12 mouse cellular contexts compared by ENCODE assay signal in the genomic region with DNA sequence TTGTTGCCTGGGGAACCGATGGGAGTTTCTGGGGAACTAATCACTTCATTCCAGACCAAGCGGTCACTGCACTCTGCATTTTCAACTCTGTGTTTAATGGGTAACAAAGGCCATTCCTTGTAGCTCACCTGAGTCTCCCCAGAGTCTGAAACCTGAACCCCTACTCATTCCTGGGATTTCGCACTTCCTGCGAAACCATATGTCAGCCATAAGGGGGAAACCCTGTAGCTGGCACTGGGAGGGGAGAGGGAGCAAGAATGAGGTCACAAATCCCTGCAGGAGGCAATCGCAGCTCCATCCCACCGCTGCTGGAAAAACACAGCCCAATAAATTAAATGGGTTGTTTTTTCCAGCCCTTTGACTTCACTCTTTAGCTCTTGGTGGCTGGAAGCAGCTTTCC. TPM values are rescaled to one million over a fixed set of nuclear protein-coding genes. Genes with fewer than 3 reads are reported as not detected.
DNase-seq lines count a peak whose midpoint lies in the region; ATAC-seq and TF ChIP-seq lines count a peak whose summit lies in the region.
"Had no signal": no experiment of that assay in that cellular context is flagged by ENCODE, and none has a peak within 500 bp of the region (broad histone marks: within the 10 kb centered on the region; RNA-seq: fewer than 3 reads in every experiment).

No protein-coding gene starts in this region.

- no peak for DNase-seq in lung, adult 2 months
- peak; percentile 56 for DNase-seq in embryo, embryonic 11.5 days (ENCODE audit: low read depth, low spot score)
- no peak for DNase-seq in left cerebral cortex, postnatal 4 days
- DNase-seq in urinary bladder, postnatal 10 days (ENCODE audit: low spot score): no peak
- DNase-seq in frontal cortex, postnatal 25 days (ENCODE audit: low spot score in 2 of 2): no peak
- DNase-seq: adrenal gland, postnatal 14 days; heart, adult 2 months had no signal

- H3K27me3 ChIP-seq in lung, embryonic 15.5 days: no peaks in the 10 kb centered on the region
- no peaks in the 10 kb centered on the region for H3K27me3 ChIP-seq in kidney, embryonic 14.5 days (ENCODE audit: control insufficient read depth, insufficient read depth, low read length)
- H3K27me3 ChIP-seq in stomach, embryonic 14.5 days (ENCODE audit: control insufficient read depth, insufficient read depth, low read length): no peaks in the 10 kb centered on the region
- H3K27me3 ChIP-seq: hindbrain, embryonic 13.5 days had no signal

- no peak for ATAC-seq in lung, embryonic 15.5 days (ENCODE audit: borderline replicate concordance, extremely low read depth, low FRiP score, low TSS enrichment)
- ATAC-seq in kidney, embryonic 14.5 days (ENCODE audit: low FRiP score, low TSS enrichment): no peak
- ATAC-seq in stomach, embryonic 14.5 days (ENCODE audit: insufficient number of reproducible peaks, insufficient read depth, low FRiP score, low read depth): no peak

- no peak overlapping the region for H3K4me3 ChIP-seq in lung, embryonic 15.5 days
- no peak overlapping the region for H3K4me3 ChIP-seq in lung, adult 2 months (replicated peaks; ENCODE audit: extremely low read depth, low read depth, low read length)
- no peak overlapping the region for H3K4me3 ChIP-seq in kidney, embryonic 14.5 days (ENCODE audit: low read length)
- no peak overlapping the region for H3K4me3 ChIP-seq in stomach, embryonic 14.5 days (ENCODE audit: low read depth, low read length)
- H3K4me3 ChIP-seq: heart, adult 2 months; hindbrain, embryonic 13.5 days; midbrain, embryonic 10.5 days had no signal

- peaks cover 70% of the 10 kb centered on the region for H3K4me1 ChIP-seq in lung, embryonic 15.5 days
- H3K4me1 ChIP-seq in lung, adult 2 months (ENCODE audit: control insufficient read depth, insufficient read depth, low read length): no peaks in the 10 kb centered on the region; the same call in 1 of the 2 replicates
- H3K4me1 ChIP-seq in kidney, embryonic 14.5 days (ENCODE audit: control insufficient read depth, insufficient read depth, low read length): peaks cover 33% of the 10 kb centered on the region
- H3K4me1 ChIP-seq in stomach, embryonic 14.5 days (ENCODE audit: control insufficient read depth, insufficient read depth, low read length): peaks cover 43% of the 10 kb centered on the region
- H3K4me1 ChIP-seq: hindbrain, embryonic 13.5 days had no signal

- TF ChIP-seq POLR2A in lung, adult 2 months (IDR thresholded peaks at IDR 0.05; ENCODE audit: borderline replicate concordance, extremely low read depth, low read depth, low read length): no peak

- no peaks in the 10 kb centered on the region for H3K36me3 ChIP-seq in lung, embryonic 15.5 days
- no peaks in the 10 kb centered on the region for H3K36me3 ChIP-seq in kidney, embryonic 14.5 days (ENCODE audit: control insufficient read depth, insufficient read depth, low read length)
- H3K36me3 ChIP-seq in stomach, embryonic 14.5 days (ENCODE audit: control insufficient read depth, insufficient read depth, low read length): no peaks in the 10 kb centered on the region
- H3K36me3 ChIP-seq: hindbrain, embryonic 13.5 days; midbrain, embryonic 10.5 days had no signal

- TF ChIP-seq CTCF in lung, adult 2 months (IDR thresholded peaks at IDR 0.05; ENCODE audit: insufficient read depth, low read length): no peak

- WGBS in lung, embryonic 15.5 days: 29% methylated on average over 6 of the region's 6 CpGs
- 53% methylated on average over 6 of the region's 6 CpGs for WGBS in lung, adult 2 months
- WGBS in kidney, embryonic 14.5 days: 4% methylated on average over 6 of the region's 6 CpGs
- 16% methylated on average over 6 of the region's 6 CpGs for WGBS in stomach, embryonic 14.5 days

- H3K4me2 ChIP-seq in lung, embryonic 15.5 days: no peak overlapping the region
- no peak overlapping the region for H3K4me2 ChIP-seq in kidney, embryonic 14.5 days (replicated peaks; ENCODE audit: low read depth, low read length)
- H3K4me2 ChIP-seq in stomach, embryonic 14.5 days (replicated peaks; ENCODE audit: low read depth, low read length): no peak overlapping the region
- H3K4me2 ChIP-seq: hindbrain, embryonic 13.5 days had no signal

- intact Hi-C loops in left cerebral cortex, postnatal 4 days (cut with DNase I): no loop called here

- H3K9ac ChIP-seq in lung, embryonic 15.5 days: no peak overlapping the region
- no peak overlapping the region for H3K9ac ChIP-seq in kidney, embryonic 14.5 days (ENCODE audit: low read depth, low read length)
- H3K9ac ChIP-seq in stomach, embryonic 14.5 days (replicated peaks; ENCODE audit: low read depth, low read length): no peak overlapping the region
- H3K9ac ChIP-seq: hindbrain, embryonic 13.5 days had no signal

- no peaks in the 10 kb centered on the region for H3K9me3 ChIP-seq in lung, embryonic 15.5 days
- H3K9me3 ChIP-seq in kidney, embryonic 14.5 days (ENCODE audit: control insufficient read depth, low read length): no peaks in the 10 kb centered on the region; the same call in 1 of the 2 replicates
- H3K9me3 ChIP-seq in stomach, embryonic 14.5 days (ENCODE audit: control insufficient read depth, low read depth, low read length): no peaks in the 10 kb centered on the region
- H3K9me3 ChIP-seq: hindbrain, embryonic 13.5 days had no signal

- peak overlapping the region; percentile 62 for H3K27ac ChIP-seq in lung, embryonic 15.5 days
- H3K27ac ChIP-seq in kidney, embryonic 14.5 days (ENCODE audit: low read depth, low read length): peak overlapping the region; percentile 53; the same call in 1 of the 2 replicates
- H3K27ac ChIP-seq in stomach, embryonic 14.5 days (ENCODE audit: low read length): peak overlapping the region; percentile 58; the same call in 1 of the 2 replicates
- H3K27ac ChIP-seq: heart, adult 2 months; hindbrain, embryonic 13.5 days; midbrain, embryonic 10.5 days had no signal

RNA-seq across cellular contexts. Expression of a gene that starts 40.9 kb away (rescaled TPM):
- 167 and 169 TPM in 2 replicates for polyA plus RNA-seq in lung, embryonic 15.5 days (2015; fragmentation: Nextera tagmentation; extraction: Ambion mirVana)
- polyA plus RNA-seq in lung, adult 2 months (2012; rRNA removed): 50.4 and 64.2 TPM in 2 replicates
- 153 and 164 TPM in 2 replicates for polyA plus RNA-seq in kidney, embryonic 14.5 days (2014; fragmentation: Nextera tagmentation; extraction: Ambion mirVana)
- 157 TPM in 2 replicates for polyA plus RNA-seq in stomach, embryonic 14.5 days (2014; fragmentation: Nextera tagmentation; extraction: Ambion mirVana)
- 100 to 1,000 TPM; 123 to 124 TPM for total RNA-seq in left cerebral cortex, postnatal 4 days (2021)

RNA-seq across cellular contexts. Expression of a gene that starts 59.3 kb away (rescaled TPM):
- polyA plus RNA-seq in lung, embryonic 15.5 days (2015; fragmentation: Nextera tagmentation; extraction: Ambion mirVana): 106 and 109 TPM in 2 replicates
- polyA plus RNA-seq in lung, adult 2 months (2012; rRNA removed): 40.0 and 53.0 TPM in 2 replicates
- polyA plus RNA-seq in kidney, embryonic 14.5 days (2014; fragmentation: Nextera tagmentation; extraction: Ambion mirVana): 39.5 and 76.1 TPM in 2 replicates
- 85.5 and 93.2 TPM in 2 replicates for polyA plus RNA-seq in stomach, embryonic 14.5 days (2014; fragmentation: Nextera tagmentation; extraction: Ambion mirVana)
- total RNA-seq in left cerebral cortex, postnatal 4 days (2021): 10 to 100 TPM; 93.4 to 93.5 TPM
